Mouse (Mus musculus): Measurements from ENCODE around the gene Rc3h2.

Rc3h2 gene

DNA sequence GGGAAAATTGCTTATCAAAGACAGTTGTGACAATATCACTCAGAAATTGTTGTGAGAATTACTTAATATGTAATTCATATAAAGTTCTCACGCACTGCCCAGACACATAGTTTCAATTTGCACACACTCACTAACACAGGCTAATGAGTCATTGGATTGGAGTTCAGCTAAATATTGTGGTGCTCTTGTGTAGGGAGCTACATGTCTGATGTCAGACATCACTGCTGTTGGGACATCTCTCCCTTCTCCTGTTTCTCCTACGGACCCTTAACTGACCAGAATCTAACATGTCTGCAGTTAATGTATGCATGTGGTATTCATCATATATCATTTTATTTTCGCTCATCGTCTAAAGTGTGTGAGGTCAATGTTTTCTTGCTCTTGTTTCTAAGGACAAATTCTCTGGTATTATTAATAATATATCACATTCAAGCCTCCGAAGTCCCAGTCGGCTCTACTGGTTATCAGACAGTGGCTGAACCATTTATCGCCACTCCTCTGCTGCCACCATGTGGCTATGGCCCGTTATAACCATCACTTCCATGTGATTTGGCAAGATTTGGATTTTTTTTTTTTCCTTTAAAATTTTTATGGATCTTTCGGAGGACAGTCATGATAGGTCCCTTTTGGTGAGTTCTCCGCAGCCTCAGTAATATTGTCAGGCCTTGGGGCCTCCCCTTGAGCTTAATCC lies 84.1 kb downstream of the Rc3h2 start:
- DNase-seq (ENCODE audit: low spot score): no peak

DNA sequence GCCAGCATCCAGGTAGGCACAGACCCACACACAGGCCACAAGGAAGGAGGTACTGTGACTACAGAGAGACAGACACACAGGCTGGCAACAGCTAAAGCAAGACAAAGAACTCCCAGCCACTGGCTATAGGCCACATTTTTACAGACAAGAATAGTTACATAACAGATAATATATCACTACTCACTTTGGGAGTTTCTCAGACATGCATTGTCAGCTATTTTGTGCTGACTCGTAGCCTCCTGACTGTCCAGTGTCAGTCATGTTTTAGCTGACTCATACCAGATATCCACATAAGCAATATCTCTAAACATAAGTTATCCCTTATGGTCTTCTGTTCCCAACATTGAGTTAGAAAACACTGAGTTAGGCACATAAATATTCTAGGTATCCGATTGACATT lies 89.4 kb downstream of the Rc3h2 start:
- no peak for DNase-seq (ENCODE audit: low spot score)

DNA sequence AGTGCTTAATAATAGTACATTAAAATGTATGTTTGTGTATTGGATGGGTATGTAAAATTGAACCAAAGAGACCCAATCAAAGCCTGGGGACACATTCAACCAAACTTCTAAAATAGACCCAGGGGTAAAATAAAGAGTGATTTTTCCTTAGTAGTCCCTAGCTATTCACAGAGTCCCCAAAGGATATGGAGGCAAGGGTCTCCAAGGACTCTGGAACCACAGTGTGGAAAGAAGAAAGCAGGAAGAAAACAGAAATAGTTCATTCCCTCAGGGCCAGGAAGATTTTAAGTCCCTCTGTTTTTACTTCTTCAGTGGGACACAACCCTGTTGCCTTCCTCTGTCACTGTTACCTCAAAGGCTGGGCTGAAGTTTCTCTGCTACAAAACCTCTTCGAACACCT lies 96.5 kb downstream of the Rc3h2 start, which contains the start of gene Olfr368:
Gene Olfr368, plus strand, starts transcription at position 301 of the 400 bp plus-strand sequence.
- no peak for DNase-seq (ENCODE audit: low spot score)

All from spleen, adult 12 weeks (tissue).